Mouse (Mus musculus) brown adipose tissue, adult 24 weeks (tissue): ENCODE data around the gene Myl12a. TPM values are rescaled to one million over a fixed set of nuclear protein-coding genes. Genes with fewer than 3 reads are reported as not detected.
A peak's percentile ranks its signal among the peaks of the same experiment; 100 is the strongest.
"Not testable (repeated sequence)": the region's sequence is repeated elsewhere in the genome, so short reads cannot be mapped to it uniquely, and the experiment has no call there.

ENCODE experiments used
- H3K27ac ChIP-seq: fragments of 200-500 bp; replicated peaks from 2 replicates; pipeline ENCODE4 v1.5.1; 2012; ENCODE audit warnings: low read depth, mild to moderate bottlenecking, low read length
- H3K4me1 ChIP-seq: fragments of 200-500 bp; 2 replicates; pipeline ENCODE4 v1.6.1; 2012; ENCODE audit warnings: low read length, mixed read lengths; ENCODE audit not compliant: control insufficient read depth, insufficient read depth, insufficient read length
- H3K4me3 ChIP-seq: fragments of 200-500 bp; 2 replicates; pipeline ENCODE4 v1.5.1; 2012; ENCODE audit warnings: low read depth, mild to moderate bottlenecking, low read length, moderate library complexity; ENCODE audit not compliant: insufficient read depth
- polyA plus RNA-seq: library from polyadenylated mRNA; stranded (reverse); fragments of >200 nt; gene quantifications from 2 replicates; pipeline ENCODE4 v1.2.4, GENCODE M21; 2012; ENCODE audit not compliant: missing spikeins, insufficient read depth, insufficient read length

Myl12a gene
- polyA plus RNA-seq, 1 experiment, result 322 TPM

GRCm38 (mm10) chr17:70989430-70989829 is 13.2 kb downstream of the Myl12a start:
- peak overlapping the region; percentile 95 for H3K4me3 ChIP-seq
- H3K27ac ChIP-seq, result peak overlapping the region; percentile 85
- peaks cover 26% of the 10 kb centered on the region for H3K4me1 ChIP-seq

- Histone ChIP-seq H3K4me3 (no peak overlapping the region; the same call in 1 of the 2 replicates), H3K4me1 (peaks cover 26% of the 10 kb centered on the region), H3K27ac (no peak overlapping the region)
Measured at GRCm38 (mm10) chr17:70988337-70988767, 14.3 kb downstream of the Myl12a start.

- peaks cover 24% of the 10 kb centered on the region for H3K4me1 ChIP-seq
- H3K4me3 ChIP-seq, result peak overlapping the region; percentile 19; the same call in 1 of the 2 replicates
- 0 out of 2 replicates have a peak overlapping the region, but pooled peaks have one; percentile 26 for H3K27ac ChIP-seq
Measured at GRCm38 (mm10) chr17:70986831-70987660, 15.6 kb downstream of the Myl12a start.

GRCm38 (mm10) chr17:70986355-70986740 is 16.3 kb downstream of the Myl12a start:
- no peak overlapping the region for H3K4me3 ChIP-seq
- no peak overlapping the region for H3K27ac ChIP-seq
- peaks cover 24% of the 10 kb centered on the region for H3K4me1 ChIP-seq

GRCm38 (mm10) chr17:70985501-70986354 is 16.9 kb downstream of the Myl12a start:
- Histone ChIP-seq H3K4me1 (peaks cover 24% of the 10 kb centered on the region), H3K27ac (no peak overlapping the region)

GRCm38 (mm10) chr17:70979345-70980223 is 23.1 kb downstream of the Myl12a start:
- Histone ChIP-seq H3K27ac (no peak overlapping the region), H3K4me1 (0 out of 2 replicates have a peak, but pooled peaks cover 3% of the 10 kb centered on the region), H3K4me3 (no peak overlapping the region)

More at GRCm38 (mm10) chr17:70985501-70986354, 16.9 kb downstream of the Myl12a start:
- no peak overlapping the region for H3K4me3 ChIP-seq

- Histone ChIP-seq H3K4me3 (no peak overlapping the region), H3K4me1 (0 out of 2 replicates have a peak, but pooled peaks cover 3% of the 10 kb centered on the region), H3K27ac (no peak overlapping the region)
Measured at GRCm38 (mm10) chr17:70977799-70978198, 24.9 kb downstream of the Myl12a start.

GRCm38 (mm10) chr17:70974065-70974464 is 28.6 kb downstream of the Myl12a start:
- not testable (repeated sequence) for H3K4me3 ChIP-seq, H3K27ac ChIP-seq, H3K4me1 ChIP-seq

GRCm38 (mm10) chr17:70973398-70973797 is 29.3 kb downstream of the Myl12a start:
- Histone ChIP-seq H3K4me3 (no peak overlapping the region), H3K4me1 (no peaks in the 10 kb centered on the region), H3K27ac (no peak overlapping the region)

- H3K4me1 ChIP-seq, result no peaks in the 10 kb centered on the region
- no peak overlapping the region for H3K4me3 ChIP-seq
- no peak overlapping the region for H3K27ac ChIP-seq
Measured at GRCm38 (mm10) chr17:70971206-70971605, 31.5 kb downstream of the Myl12a start.

- Histone ChIP-seq H3K4me3 (peak overlapping the region; percentile 30; the same call in 1 of the 2 replicates), H3K27ac (no peak overlapping the region), H3K4me1 (no peaks in the 10 kb centered on the region)
Measured at GRCm38 (mm10) chr17:70968606-70969191, 34.0 kb downstream of the Myl12a start.

- H3K4me1 ChIP-seq, result no peaks in the 10 kb centered on the region
- no peak overlapping the region for H3K4me3 ChIP-seq
- peak overlapping the region; percentile 66; the same call in 1 of the 2 replicates for H3K27ac ChIP-seq
Measured at GRCm38 (mm10) chr17:70967646-70968045, 35.0 kb downstream of the Myl12a start.

GRCm38 (mm10) chr17:70967191-70967590 is 35.5 kb downstream of the Myl12a start:
- Histone ChIP-seq H3K27ac (peak overlapping the region; percentile 66; the same call in 1 of the 2 replicates), H3K4me1 (no peaks in the 10 kb centered on the region), H3K4me3 (no peak overlapping the region)

GRCm38 (mm10) chr17:70966126-70966525 is 36.6 kb downstream of the Myl12a start:
- Histone ChIP-seq H3K4me3 (no peak overlapping the region), H3K4me1 (no peaks in the 10 kb centered on the region), H3K27ac (0 out of 2 replicates have a peak overlapping the region, but pooled peaks have one; percentile 23)
